Mouse (Mus musculus) thymus, adult 2 months (tissue): ENCODE measurements around the gene Svop. TPM values are rescaled to one million over a fixed set of nuclear protein-coding genes. Genes with fewer than 3 reads are reported as not detected.

Experiments used
- DNase-seq: peaks from one replicate; pipeline ENCODE4 v3.0.0; 2021
- H3K27ac ChIP-seq: fragments of 200-500 bp; 2 replicates; pipeline ENCODE4 v1.5.1; 2012; ENCODE audit warnings: low read length, control low read depth; ENCODE audit not compliant: control insufficient read depth, insufficient read depth
- H3K27me3 ChIP-seq: fragments of 200-500 bp; 2 replicates; pipeline ENCODE4 v1.6.1; 2012; ENCODE audit warnings: mild to moderate bottlenecking, low read length, moderate library complexity, mixed read lengths; ENCODE audit not compliant: control insufficient read depth, insufficient read depth
- H3K36me3 ChIP-seq: fragments of 200-500 bp; 2 replicates; pipeline ENCODE4 v1.6.1; 2012; ENCODE audit warnings: mild to moderate bottlenecking, low read length, moderate library complexity; ENCODE audit not compliant: control insufficient read depth, insufficient read depth
- H3K4me1 ChIP-seq: fragments of 200-500 bp; replicated peaks from 2 replicates; pipeline ENCODE4 v1.6.1; 2012; ENCODE audit warnings: low read length; ENCODE audit not compliant: control insufficient read depth, insufficient read depth
- H3K4me3 ChIP-seq: fragments of 200-500 bp; 2 replicates; pipeline ENCODE4 v1.5.1; 2012; ENCODE audit warnings: mild to moderate bottlenecking, low read length, control low read depth, moderate library complexity; ENCODE audit not compliant: control insufficient read depth, insufficient read depth
- CTCF ChIP-seq: fragments of 200-500 bp; IDR thresholded peaks from 2 replicates; pipeline ENCODE4 v1.5.1; 2012; ENCODE audit warnings: mild to moderate bottlenecking, control low read depth, low read length, moderate library complexity, borderline replicate concordance; ENCODE audit not compliant: control insufficient read depth, poor library complexity, insufficient read depth; ENCODE audit errors: extremely low read depth
- POLR2A ChIP-seq: fragments of 200-500 bp; IDR thresholded peaks from 2 replicates; pipeline ENCODE4 v1.6.1; 2012; ENCODE audit warnings: mild to moderate bottlenecking, low read length, control low read depth, moderate library complexity; ENCODE audit not compliant: control insufficient read depth, poor library complexity, insufficient read depth; ENCODE audit errors: extremely low read depth
- WGBS: fragments of 180-500 bp; shearing (Covaris S2); methylation state at CpG from one replicate; pipeline ENCODE4 v1.1.7; 2018; 5-methylcytosine and 5-hydroxymethylcytosine counted together
- polyA plus RNA-seq: library from polyadenylated mRNA; depleted of rRNA; stranded (reverse); fragments of >200 nt; gene quantifications from 2 replicates; pipeline ENCODE4 v1.2.3, GENCODE M21; 2012; rRNA removed

The Svop gene
- polyA plus RNA-seq = 0.05 TPM in 1 of 2 replicates, not detected in the other

DNA sequence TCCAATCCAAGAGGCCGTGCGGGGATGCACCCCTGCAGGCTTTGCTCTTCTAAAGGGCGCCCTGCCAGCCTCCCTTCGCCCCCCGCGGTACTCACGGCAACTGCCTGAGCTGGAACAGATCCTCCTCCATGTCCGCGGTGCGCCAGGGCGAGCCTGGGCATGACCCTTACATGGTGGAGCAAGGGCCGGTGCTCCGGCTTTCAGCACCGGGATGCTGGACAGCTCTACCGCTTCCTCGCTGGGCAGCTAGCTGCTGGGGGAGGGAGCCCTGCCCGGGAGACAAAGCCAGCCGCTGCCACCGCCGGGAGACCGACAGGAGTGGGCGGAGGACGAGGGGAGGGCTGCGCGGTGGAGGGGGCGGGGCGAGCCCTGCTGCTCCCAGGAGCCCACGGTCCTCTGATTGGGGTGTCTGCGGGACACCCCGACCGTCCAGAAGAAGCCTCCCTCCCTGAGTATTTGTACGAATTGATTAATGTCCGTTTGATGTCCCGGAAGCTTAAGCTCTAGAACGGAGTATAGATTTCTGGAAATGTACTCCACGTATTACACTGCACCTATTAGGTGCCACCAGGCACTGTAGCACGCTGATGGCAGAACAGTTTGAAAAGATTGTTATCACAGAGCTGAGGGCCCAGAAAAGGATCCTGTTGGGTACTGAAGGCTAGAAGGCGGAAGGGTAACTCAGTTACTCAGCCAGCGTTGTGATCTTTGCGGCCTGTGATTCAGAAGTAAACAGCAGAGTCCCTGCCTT lies at the start of gene Svop:
TSS of gene Svop (minus strand) at position 514 of the 751 bp plus-strand sequence.
- peak; percentile 30 for DNase-seq
- WGBS = 4% methylated on average over 40 of the region's 40 CpGs
- Histone ChIP-seq H3K27me3 (no peaks in the 10 kb centered on the region), H3K4me1 (peaks cover 2% of the 10 kb centered on the region; the same call in 1 of the 2 replicates), H3K4me3 (no peak within 1 kb of the TSS), H3K27ac (no peak within 1 kb of the TSS), H3K36me3 (no peaks in the 10 kb centered on the region)
- TF ChIP-seq CTCF (no peak), POLR2A (no peak)

GRCm38 (mm10) chr5:114139175-114139574 lies 47.8 kb upstream of the Svop start:
- 89% methylated on average over 9 of the region's 9 CpGs for WGBS
- H3K27me3 ChIP-seq = no peaks in the 10 kb centered on the region
- peaks cover 7% of the 10 kb centered on the region; the same call in 1 of the 2 replicates for H3K4me1 ChIP-seq
- no peak overlapping the region for H3K27ac ChIP-seq
- no peak overlapping the region for H3K4me3 ChIP-seq
- TF ChIP-seq POLR2A (no peak), CTCF (no peak)
- H3K36me3 ChIP-seq = no peaks in the 10 kb centered on the region
- DNase-seq = no peak

GRCm38 (mm10) chr5:114138277-114139164 lies 47.2 kb upstream of the Svop start:
- no peak for TF ChIP-seq POLR2A
- no peak for TF ChIP-seq CTCF
- Histone ChIP-seq H3K27ac (no peak overlapping the region), H3K36me3 (no peaks in the 10 kb centered on the region), H3K4me1 (peaks cover 7% of the 10 kb centered on the region; the same call in 1 of the 2 replicates), H3K4me3 (no peak overlapping the region), H3K27me3 (no peaks in the 10 kb centered on the region)
- 91% methylated on average over 21 of the region's 21 CpGs for WGBS
- DNase-seq = no peak

DNA sequence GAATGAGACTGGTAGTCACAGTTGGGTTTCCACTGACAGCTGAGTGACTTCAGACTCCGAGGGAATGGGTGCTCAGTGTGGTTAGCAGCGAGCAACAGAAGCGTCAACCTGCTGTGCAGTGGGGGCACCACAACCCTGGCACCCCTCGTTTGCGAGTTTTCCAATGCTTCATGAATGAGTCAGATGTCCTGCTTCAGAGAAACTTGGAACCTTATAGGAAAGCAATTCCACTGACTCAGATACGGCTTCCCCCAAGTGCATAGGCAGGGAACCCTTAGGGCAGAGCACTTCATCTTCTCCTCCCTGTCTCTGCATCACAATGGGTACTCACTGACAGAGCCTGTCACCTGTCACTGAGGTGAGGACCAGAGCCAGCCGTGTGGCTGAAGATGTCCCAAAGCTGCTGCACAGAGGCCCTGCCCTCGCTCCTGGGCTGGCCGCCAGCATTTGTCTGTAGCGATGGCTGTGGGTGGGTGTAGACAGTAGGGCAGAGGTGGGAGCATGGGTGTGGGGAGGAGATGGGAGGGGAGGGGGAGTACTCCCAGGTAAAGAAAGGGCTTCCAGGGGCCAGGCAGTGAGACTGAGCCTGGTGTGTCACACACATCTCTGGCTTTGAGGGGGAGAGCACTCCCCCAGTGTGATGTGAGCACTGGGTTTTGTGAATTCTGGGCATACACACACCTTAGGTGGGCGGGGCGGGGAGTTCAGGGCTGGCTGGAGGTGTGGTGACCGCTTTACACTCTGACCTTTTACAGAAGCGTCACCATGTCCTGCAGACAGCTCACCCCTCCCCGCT lies 46.3 kb upstream of the Svop start:
- Histone ChIP-seq H3K27me3 (no peaks in the 10 kb centered on the region), H3K4me3 (no peak overlapping the region), H3K4me1 (peaks cover 7% of the 10 kb centered on the region; the same call in 1 of the 2 replicates), H3K27ac (no peak overlapping the region), H3K36me3 (no peaks in the 10 kb centered on the region)
- WGBS = 95% methylated on average over 15 of the region's 15 CpGs
- TF ChIP-seq CTCF (no peak), POLR2A (no peak)
- no peak for DNase-seq

GRCm38 (mm10) chr5:114135516-114135915 lies 44.1 kb upstream of the Svop start:
- TF ChIP-seq CTCF (no peak), POLR2A (no peak)
- Histone ChIP-seq H3K36me3 (no peaks in the 10 kb centered on the region), H3K4me3 (no peak overlapping the region), H3K27me3 (no peaks in the 10 kb centered on the region), H3K4me1 (peaks cover 16% of the 10 kb centered on the region), H3K27ac (peak overlapping the region; percentile 24; the same call in 1 of the 2 replicates)
- 87% methylated on average over 10 of the region's 10 CpGs for WGBS
- no peak for DNase-seq

DNA sequence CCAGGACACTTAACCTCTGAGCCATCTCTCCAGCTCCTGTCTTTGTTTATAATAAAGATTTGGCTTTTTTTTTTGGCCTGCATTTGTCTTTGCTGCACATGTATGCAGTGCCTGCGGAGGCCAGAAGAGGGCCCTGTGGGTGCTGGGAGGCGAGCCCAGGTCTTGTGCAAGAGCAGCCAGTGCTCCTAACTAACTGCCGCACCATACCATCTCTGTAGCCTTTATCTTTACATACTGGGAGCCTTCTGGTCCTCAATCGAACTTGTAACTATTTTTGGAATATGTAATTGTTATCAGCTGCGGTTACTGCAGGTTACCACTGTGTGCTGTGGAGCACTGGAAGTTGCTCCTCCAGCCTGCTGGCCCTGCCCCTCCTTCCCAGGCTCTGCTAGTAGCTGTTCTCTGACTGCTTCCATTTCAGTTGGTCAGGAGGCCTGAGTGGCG lies 42.7 kb upstream of the Svop start:
- 0 out of 2 replicates have a peak, but pooled peaks have one; percentile 24 for TF ChIP-seq CTCF
- no peak for TF ChIP-seq POLR2A
- H3K27ac ChIP-seq = no peak overlapping the region
- H3K27me3 ChIP-seq = no peaks in the 10 kb centered on the region
- peaks cover 20% of the 10 kb centered on the region for H3K4me1 ChIP-seq
- DNase-seq = no peak
- no peaks in the 10 kb centered on the region for H3K36me3 ChIP-seq
- H3K4me3 ChIP-seq = no peak overlapping the region
- 85% methylated on average over 6 of the region's 6 CpGs for WGBS
